Mouse (Mus musculus) midbrain, embryonic 10.5 days (tissue): ENCODE measurements around the gene Adgrl3. TPM values are rescaled to one million over a fixed set of nuclear protein-coding genes. Genes with fewer than 3 reads are reported as not detected.
A peak's percentile ranks its signal among the peaks of the same experiment; 100 is the strongest.

ENCODE experiments used
- DNase-seq: peaks from one replicate; pipeline ENCODE4 v3.0.0-alpha.2; 2017; ENCODE audit warnings: low spot score
- H3K27ac ChIP-seq: fragments of 300-500 bp; sonication (generic); replicated peaks from 2 replicates; pipeline ENCODE4 v1.5.1; 2016; ENCODE audit warnings: mild to moderate bottlenecking
- H3K27me3 ChIP-seq: fragments of 300-500 bp; sonication (generic); 2 replicates; pipeline ENCODE4 v1.6.1; 2016; ENCODE audit warnings: low read depth, mild to moderate bottlenecking; ENCODE audit not compliant: poor library complexity, severe bottlenecking
- H3K36me3 ChIP-seq: fragments of 300-500 bp; sonication (generic); 2 replicates; pipeline ENCODE4 v1.6.1; 2016; ENCODE audit warnings: mild to moderate bottlenecking, moderate library complexity
- H3K4me1 ChIP-seq: fragments of 300-500 bp; sonication (generic); 2 replicates; pipeline ENCODE4 v1.6.1; 2016
- H3K4me3 ChIP-seq: fragments of 300-500 bp; sonication (generic); 2 replicates; pipeline ENCODE4 v1.5.1; 2016; ENCODE audit warnings: mild to moderate bottlenecking, moderate library complexity
- H3K9me3 ChIP-seq: fragments of 300-500 bp; sonication (generic); replicated peaks from 2 replicates; pipeline ENCODE4 v1.6.1; 2016; ENCODE audit warnings: mild to moderate bottlenecking
- WGBS: fragments of 180-500 bp; shearing (Covaris S2); methylation state at CpG from one replicate; pipeline ENCODE4 v1.1.7; 2016; 5-methylcytosine and 5-hydroxymethylcytosine counted together
- polyA plus RNA-seq: library from polyadenylated mRNA; unstranded; fragments of >200 nt; fragmentation: Nextera tagmentation; extraction: Ambion mirVana; gene quantifications from 2 replicates; pipeline ENCODE4 v1.2.1, GENCODE M21; 2016

Adgrl3 gene
- 11.7 and 16.4 TPM in 2 replicates for polyA plus RNA-seq

DNA sequence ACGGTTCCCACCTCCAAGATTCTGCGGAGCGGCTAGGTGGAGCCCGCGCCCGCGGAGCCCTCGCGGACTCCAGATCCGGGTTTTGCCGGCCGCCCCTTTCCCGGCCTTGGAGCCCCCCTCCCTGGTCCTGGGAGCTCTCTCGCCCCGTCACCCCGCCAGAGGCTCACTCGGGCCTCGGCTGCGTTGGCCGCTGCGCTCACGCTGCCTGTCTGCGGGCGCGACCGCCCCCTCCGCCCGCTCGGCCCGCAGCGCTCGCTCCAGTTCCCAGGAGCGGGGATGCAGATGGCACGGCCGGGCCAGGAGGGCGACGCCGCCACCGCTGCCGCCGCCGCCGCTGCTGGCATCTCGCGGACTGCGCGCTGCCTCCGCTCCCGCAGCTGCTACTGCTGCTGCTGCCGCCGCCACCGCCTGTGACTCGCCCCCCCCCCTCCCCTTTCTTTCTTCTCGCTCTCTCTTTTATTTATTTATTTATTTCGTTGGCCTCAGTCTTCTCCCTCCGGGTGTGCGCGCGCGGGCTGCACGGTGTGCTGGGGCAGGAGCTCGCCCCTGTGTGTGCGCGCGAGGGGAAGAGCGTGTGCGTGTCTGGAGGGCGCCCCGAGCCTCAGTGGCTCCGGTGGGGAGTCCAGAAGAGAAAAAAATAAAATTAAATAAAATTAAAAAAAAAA lies at the start of gene Adgrl3:
Adgrl3 (plus strand) TSS at position 549 of the 665 bp plus-strand sequence.
- no peaks in the 10 kb centered on the region for H3K9me3 ChIP-seq
- under 1% methylated on average over 58 of the region's 70 CpGs for WGBS
- DNase-seq = peak; percentile 89

DNA sequence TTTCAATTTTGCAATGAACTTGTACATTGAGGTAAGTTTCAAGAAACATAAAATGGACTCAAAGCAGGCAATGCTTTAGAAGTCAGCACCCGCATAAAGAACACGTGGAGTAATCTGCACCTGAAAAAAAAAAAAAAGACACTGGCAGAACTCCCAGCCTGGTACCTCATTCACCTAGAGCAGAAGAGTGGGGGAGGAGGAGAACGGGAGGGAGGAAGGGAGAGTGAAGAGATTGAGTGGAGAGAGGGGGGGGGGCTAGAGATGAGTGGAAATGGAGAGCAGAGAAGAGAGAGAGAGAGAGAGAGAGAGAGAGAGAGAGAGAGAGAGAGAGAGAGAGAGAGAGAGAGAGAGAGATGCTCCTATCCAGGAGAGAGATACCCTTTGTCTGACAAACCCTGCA lies 772 bp upstream of the Adgrl3 start:
- Histone ChIP-seq H3K4me1 (peaks cover 32% of the 10 kb centered on the region), H3K27ac (peak overlapping the region; percentile 99), H3K27me3 (peaks cover 16% of the 10 kb centered on the region), H3K4me3 (peak overlapping the region; percentile 84), H3K36me3 (no peaks in the 10 kb centered on the region), H3K9me3 (no peaks in the 10 kb centered on the region)
- 8% methylated on average over 3 of the region's 3 CpGs for WGBS
- DNase-seq = no peak

More for the DNA sequence above, at the start of gene Adgrl3:
- H3K4me3 ChIP-seq = peak within 1 kb of the TSS; percentile 84
- H3K27me3 ChIP-seq = peaks cover 22% of the 10 kb centered on the region
- H3K27ac ChIP-seq = peak within 1 kb of the TSS; percentile 99
- H3K4me1 ChIP-seq = peaks cover 37% of the 10 kb centered on the region
- no peaks in the 10 kb centered on the region for H3K36me3 ChIP-seq

DNA sequence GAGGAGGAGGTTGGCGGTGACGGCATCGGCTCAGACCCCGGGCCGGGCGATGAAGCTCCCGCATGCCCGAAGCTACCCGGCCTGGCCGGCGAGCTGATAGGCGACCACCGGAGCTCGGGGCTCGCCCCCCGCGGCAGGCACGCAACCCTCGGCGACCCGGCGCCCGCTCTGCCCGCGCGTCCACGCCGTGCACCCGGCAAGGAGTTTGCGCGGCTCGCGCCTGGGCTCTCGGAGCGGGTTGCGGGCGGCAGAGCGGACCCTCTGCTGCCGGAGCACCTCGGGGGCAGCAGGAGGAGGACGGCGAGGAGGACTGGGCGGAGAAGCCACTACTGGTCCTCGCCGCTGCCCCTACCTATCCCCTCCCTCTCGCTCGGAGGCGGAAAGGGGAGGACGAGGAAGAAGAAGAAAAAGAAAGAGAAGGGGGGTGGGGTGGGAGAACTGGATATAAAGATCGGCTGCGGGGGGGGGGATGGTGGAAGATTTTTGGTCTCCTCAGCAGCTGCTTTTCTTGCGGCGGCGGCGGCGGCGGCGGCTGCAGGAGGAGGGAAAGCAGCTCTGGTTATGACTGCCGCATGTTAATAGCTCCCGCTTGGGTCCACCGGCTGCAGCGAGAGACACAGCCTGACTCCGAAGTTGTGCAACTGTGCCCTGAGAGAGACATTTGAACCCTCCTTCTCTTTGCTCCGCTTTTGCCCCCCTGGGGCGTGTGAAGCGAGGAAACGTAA lies 505 bp downstream of the Adgrl3 start:
- Histone ChIP-seq H3K9me3 (no peaks in the 10 kb centered on the region), H3K4me1 (peaks cover 41% of the 10 kb centered on the region), H3K27ac (peak overlapping the region; percentile 99), H3K4me3 (peak overlapping the region; percentile 84), H3K36me3 (no peaks in the 10 kb centered on the region), H3K27me3 (peaks cover 29% of the 10 kb centered on the region)
- under 1% methylated on average over 66 of the region's 67 CpGs for WGBS
- peak; percentile 84 for DNase-seq

DNA sequence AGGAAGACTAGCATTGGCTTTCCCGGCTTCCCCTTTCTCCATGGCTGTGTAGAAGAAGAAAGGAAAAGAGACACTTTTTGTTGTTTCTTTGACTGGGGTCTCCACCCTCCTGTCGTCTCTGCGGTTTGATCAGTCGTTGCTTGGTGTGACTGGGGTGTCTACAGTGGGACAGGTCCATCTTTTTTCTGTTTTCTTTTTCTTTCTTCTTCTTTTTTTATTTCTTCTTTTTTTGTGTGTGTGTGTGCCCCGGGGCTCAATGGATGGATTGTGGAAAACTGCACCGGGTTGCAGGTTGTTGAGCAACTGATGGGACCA lies 1.0 kb downstream of the Adgrl3 start:
- peaks cover 31% of the 10 kb centered on the region for H3K27me3 ChIP-seq
- WGBS = 0% methylated on average over 6 of the region's 6 CpGs

DNA sequence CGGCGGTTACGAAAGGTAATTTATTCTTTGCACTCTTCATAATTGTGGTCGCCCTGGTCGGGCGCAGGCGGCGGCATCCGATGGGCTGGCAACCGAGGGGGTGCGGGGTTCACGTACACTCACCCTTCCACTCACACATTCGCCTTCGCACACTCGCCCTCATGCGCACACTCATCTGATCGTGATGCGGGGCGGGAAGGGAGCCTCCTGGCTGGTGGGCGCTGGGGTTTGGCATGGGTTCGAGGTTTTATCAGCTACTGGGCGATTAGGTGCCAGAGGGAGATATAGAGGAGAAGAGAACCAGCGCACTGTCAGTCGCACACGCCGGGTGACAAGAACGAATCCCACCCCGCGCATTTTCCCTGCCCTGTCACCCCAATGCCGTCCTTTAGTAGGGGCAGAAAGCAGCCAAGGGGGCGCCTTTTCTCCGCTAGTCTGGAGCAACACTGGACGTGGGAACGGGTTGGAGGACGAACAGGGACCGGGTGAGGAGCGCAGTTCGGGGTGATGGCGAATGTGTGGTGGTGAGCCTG lies 1.5 kb downstream of the Adgrl3 start:
- DNase-seq = peak; percentile 63
- peaks cover 41% of the 10 kb centered on the region for H3K4me1 ChIP-seq
- H3K27me3 ChIP-seq = peaks cover 31% of the 10 kb centered on the region
- H3K36me3 ChIP-seq = no peaks in the 10 kb centered on the region
- peak overlapping the region; percentile 84 for H3K4me3 ChIP-seq
- under 1% methylated on average over 39 of the region's 39 CpGs for WGBS
- peak overlapping the region; percentile 99 for H3K27ac ChIP-seq
- no peaks in the 10 kb centered on the region for H3K9me3 ChIP-seq

More for the DNA sequence above, 1.0 kb downstream of the Adgrl3 start:
- H3K36me3 ChIP-seq = no peaks in the 10 kb centered on the region
- peak overlapping the region; percentile 99 for H3K27ac ChIP-seq
- no peak for DNase-seq
- peaks cover 41% of the 10 kb centered on the region for H3K4me1 ChIP-seq
- peak overlapping the region; percentile 84 for H3K4me3 ChIP-seq
- H3K9me3 ChIP-seq = no peaks in the 10 kb centered on the region

DNA sequence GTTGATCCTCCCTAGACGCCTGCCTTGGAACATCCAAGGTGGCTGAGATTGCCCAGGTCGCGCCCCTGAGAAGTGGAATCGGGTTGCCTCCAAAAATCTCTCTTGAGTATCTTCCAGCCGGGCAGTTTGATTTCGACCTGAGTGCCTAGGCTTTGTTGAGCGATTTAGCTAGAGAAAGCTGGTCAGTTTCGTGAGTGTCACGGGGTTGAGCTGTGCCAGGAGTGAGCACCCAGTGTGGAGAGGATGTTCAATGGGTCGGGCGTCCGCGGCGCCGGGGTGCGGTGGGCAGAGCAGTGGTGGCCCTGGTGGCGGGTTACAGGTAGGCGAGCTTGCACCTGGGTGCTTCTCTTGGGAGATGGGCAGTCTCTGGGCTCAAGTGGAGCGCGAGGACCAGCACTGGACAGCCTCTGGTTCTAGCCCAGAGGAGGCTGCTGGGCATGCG lies 1.9 kb downstream of the Adgrl3 start:
- peak overlapping the region; percentile 99 for H3K27ac ChIP-seq
- H3K4me1 ChIP-seq = peaks cover 43% of the 10 kb centered on the region
- H3K4me3 ChIP-seq = peak overlapping the region; percentile 84
- WGBS = under 1% methylated on average over 21 of the region's 21 CpGs
- peaks cover 31% of the 10 kb centered on the region for H3K27me3 ChIP-seq
- H3K9me3 ChIP-seq = no peaks in the 10 kb centered on the region
- no peaks in the 10 kb centered on the region for H3K36me3 ChIP-seq
- DNase-seq = no peak

DNA sequence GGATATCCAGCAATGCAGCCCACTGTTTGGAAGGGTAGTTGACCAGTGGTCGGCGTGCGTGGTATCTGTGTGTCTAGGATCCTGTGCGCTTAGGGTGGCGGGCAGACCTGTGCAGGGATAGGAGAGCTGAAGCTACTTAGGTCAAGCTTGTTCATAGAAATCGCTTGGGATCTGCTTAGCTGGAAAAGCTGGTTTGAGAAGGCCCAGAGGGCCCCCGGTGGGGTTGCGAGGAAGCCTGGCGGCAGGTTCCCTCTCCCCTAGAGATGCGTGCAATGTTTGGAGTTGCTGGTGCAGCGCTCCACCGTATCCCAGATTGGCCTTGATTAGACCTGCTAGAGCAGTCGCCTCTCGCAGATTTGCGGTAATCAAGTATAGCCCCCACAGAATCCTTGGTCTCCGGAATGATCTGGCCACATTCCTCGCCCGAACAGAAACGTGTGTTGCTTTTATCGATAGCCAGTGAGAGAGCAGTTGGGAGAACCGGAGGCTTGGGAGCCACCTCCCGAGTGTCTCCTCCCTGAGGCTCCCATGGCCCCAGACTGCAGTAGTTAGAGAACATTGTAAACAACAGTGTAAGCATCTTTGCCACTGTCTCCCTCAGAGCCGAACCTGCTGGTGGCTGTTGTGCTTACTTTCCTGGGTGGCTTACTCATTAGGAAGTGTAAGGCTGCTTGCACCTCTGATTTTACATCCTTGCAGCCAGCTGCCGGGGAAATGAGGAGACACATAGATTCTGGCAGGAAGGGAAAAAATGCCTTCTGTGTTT lies 2.6 kb downstream of the Adgrl3 start:
- peak overlapping the region; percentile 84 for H3K4me3 ChIP-seq
- H3K36me3 ChIP-seq = no peaks in the 10 kb centered on the region
- peaks cover 31% of the 10 kb centered on the region for H3K27me3 ChIP-seq
- peak; percentile 51 for DNase-seq
- no peaks in the 10 kb centered on the region for H3K9me3 ChIP-seq
- peaks cover 49% of the 10 kb centered on the region for H3K4me1 ChIP-seq
- WGBS = under 1% methylated on average over 24 of the region's 24 CpGs
- peak overlapping the region; percentile 99 for H3K27ac ChIP-seq

DNA sequence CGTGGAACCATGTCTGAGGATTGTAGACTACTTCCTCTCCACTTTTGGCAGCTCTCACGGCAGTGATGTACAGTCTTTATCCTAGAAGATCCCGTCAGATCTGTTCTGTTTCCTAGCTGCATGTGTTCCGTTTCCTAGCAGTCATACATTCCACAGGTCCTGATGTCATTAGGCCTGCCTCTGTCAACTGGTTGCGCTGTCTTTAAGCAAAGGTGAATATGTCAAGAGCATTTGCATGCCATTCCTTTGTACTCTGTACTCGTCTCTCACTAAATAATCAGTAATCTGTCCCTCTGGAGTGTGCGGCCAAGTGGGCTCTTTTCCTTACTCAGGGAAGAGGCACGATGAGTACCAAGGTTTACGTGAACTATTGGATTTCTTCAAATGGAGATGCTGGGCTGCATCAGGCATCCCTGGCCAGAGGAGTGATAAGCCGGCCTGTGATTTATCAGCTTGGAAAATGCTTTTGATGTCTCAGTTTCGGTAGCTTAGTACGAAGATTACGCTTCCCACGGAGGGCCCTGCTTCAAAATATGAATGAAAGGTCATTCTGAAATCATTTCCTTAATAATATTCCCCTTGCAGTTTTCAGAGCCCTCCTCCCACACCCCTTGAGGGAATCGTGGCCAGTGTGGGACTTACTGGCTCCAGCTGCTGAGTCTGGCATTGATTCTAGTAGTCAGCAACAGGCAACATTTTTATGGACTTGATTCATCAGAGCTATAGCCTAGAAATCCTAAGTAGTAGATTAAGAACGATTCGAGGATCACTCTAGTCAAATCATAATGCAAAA lies 4.2 kb downstream of the Adgrl3 start:
- no peaks in the 10 kb centered on the region for H3K36me3 ChIP-seq
- H3K27me3 ChIP-seq = peaks cover 31% of the 10 kb centered on the region
- H3K27ac ChIP-seq = no peak overlapping the region
- WGBS = 43% methylated on average over 17 of the region's 17 CpGs
- DNase-seq = peak; percentile 29
- H3K4me1 ChIP-seq = peaks cover 65% of the 10 kb centered on the region
- no peaks in the 10 kb centered on the region for H3K9me3 ChIP-seq
- peak overlapping the region; percentile 17 for H3K4me3 ChIP-seq

DNA sequence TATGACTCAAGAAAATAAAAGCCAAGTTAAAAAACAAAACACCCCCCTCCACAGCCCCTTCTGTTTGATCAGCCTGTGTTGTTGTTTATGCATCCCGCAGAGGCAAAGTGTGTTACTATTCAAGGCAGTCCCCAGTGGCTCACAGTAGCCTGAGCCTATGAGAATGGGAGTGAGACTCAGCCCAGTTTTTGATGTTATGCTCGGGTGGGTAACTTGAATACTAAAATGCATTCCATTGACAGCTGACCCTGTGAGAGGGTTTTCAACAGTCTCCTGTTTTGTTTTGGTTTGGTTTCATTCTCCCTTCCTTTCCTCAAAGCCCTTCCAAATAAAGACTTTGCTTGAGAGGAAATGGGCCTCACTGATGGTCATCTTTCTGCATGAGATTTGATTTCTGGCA lies 8.9 kb downstream of the Adgrl3 start:
- no peaks in the 10 kb centered on the region for H3K9me3 ChIP-seq
- peaks cover 55% of the 10 kb centered on the region for H3K4me1 ChIP-seq
- H3K27me3 ChIP-seq = peaks cover 17% of the 10 kb centered on the region
- peak; percentile 35 for DNase-seq
- H3K27ac ChIP-seq = no peak overlapping the region
- 5% methylated on average over 2 of the region's 2 CpGs for WGBS
- no peaks in the 10 kb centered on the region for H3K36me3 ChIP-seq
- H3K4me3 ChIP-seq = no peak overlapping the region

DNA sequence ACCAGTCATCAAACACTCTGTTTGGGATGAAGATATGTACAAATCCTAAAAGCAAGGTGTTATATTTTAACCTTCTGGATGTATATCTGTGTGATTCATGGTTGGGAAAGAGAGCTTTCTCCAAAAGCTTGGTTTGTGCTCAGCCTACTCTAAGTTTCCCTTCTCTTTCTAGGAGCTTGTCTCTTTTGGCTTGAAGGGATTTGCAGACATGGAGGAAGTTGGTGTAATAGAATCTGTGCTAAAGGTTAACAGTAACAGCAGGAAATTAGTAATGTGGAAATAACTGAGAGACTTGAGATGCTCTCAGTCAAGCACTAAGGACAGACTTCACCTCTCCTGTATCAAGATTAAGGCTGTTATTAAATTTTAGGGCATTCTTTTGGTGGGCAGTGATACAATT lies 17.2 kb downstream of the Adgrl3 start:
- Histone ChIP-seq H3K27me3 (no peaks in the 10 kb centered on the region), H3K27ac (no peak overlapping the region), H3K4me3 (no peak overlapping the region), H3K36me3 (no peaks in the 10 kb centered on the region), H3K4me1 (peaks cover 11% of the 10 kb centered on the region), H3K9me3 (no peaks in the 10 kb centered on the region)
- no peak for DNase-seq

DNA sequence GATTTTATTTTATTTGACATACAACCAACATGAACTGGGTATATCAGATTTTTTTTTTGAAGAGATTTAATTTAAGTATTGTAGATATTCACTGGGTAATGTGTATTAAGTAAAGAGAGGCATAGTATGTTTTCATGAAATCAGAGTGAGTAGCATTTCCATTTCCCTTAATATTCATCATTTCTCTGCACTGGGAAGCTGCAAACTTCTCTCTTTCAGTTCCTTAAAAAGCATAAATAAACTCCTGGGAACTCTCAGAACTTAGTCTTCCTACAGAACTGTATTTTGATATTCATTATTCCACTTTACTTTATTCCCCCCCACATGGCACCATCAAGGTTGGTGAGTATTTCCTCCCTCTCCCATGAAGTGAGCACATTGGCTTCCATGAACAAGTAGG lies 23.9 kb downstream of the Adgrl3 start:
- Histone ChIP-seq H3K9me3 (no peaks in the 10 kb centered on the region), H3K27ac (no peak overlapping the region), H3K4me3 (no peak overlapping the region), H3K4me1 (peaks cover 11% of the 10 kb centered on the region), H3K27me3 (no peaks in the 10 kb centered on the region; the same call in 1 of the 2 replicates), H3K36me3 (no peaks in the 10 kb centered on the region)
- no peak for DNase-seq

DNA sequence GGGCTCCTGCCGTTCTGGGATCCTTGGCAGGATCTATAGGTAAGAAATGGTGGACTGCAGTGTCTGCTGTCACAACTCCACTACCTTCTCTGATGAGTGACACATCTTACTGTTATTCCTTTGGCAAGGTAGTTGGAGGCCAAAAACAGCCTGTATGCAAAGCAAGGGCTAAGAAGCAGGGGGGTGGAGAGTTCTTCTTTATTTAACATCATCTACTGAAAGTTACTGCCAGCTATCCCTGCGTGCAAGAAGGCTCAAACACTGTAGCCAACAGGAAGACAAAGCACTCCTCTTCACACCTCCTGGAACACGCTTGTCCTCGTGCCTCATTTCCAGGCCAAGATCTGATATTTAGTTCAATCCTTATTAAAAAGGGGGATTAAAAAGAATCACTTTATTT lies 26.2 kb downstream of the Adgrl3 start:
- H3K4me1 ChIP-seq = no peaks in the 10 kb centered on the region
- no peaks in the 10 kb centered on the region; the same call in 1 of the 2 replicates for H3K27me3 ChIP-seq
- H3K4me3 ChIP-seq = no peak overlapping the region
- no peak overlapping the region for H3K27ac ChIP-seq
- H3K36me3 ChIP-seq = no peaks in the 10 kb centered on the region
- no peak for DNase-seq
- WGBS = 90% methylated on average over 4 of the region's 4 CpGs
- no peaks in the 10 kb centered on the region for H3K9me3 ChIP-seq
